Mouse (Mus musculus): ENCODE data around the gene Gnao1.
A peak's percentile ranks its signal among the peaks of the same experiment; 100 is the strongest.

The Gnao1 gene

GRCm38 (mm10) chr8:93809686-93810027, at the start of gene Gnao1:
TSS of gene Gnao1 (plus strand) at chr8:93809966.
- no peak for DNase-seq (ENCODE audit: extremely low read depth, low read depth)

- no peak for DNase-seq (ENCODE audit: extremely low read depth, low read depth)
Observed at GRCm38 (mm10) chr8:93777605-93778004, 32.2 kb upstream of the Gnao1 start.

- DNase-seq (ENCODE audit: extremely low read depth, low read depth): no peak
Observed at GRCm38 (mm10) chr8:93809226-93809625, 540 bp upstream of the Gnao1 start.

DNA sequence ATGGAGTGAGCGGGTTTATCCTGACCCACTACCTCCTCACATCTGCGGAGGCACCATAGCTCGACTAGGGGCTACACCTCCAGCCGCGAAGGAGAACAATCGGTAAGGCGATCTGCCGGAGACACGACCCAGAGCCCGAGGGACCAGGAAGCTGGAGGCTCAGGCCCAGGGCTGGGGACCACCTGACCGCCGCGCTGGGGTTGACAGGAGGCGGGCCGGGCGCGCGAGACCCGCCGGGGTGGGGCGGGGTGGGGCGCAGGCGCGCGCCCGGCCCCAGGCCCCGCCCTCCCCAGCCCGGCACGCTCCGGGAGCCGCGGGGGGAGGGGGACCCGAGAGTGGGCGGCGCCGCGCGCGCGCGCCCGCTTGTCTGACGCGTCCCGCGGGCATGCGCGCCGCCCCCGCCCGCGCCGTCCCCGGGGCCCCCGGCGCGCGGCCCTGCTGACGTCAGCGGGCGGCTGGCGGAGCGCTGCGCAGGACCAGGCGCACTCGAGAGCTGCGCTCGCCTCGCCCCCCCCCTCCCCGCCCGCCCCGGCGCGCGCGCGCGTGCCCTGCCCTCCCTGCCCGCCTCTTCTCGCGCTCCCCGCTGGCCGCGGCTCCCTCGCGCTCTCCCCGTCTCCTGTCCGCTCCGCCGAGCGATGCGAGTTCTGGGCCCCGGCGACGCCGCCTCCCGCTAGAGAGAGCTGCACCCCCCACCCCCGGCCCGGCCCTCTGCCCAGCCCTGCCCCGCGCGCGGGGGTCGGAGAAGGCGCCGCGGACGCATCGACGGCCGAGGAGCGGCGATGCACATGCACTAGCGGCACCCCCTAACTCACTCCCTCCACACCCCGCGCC, 477 bp downstream of the Gnao1 start:
- no peak for DNase-seq (ENCODE audit: extremely low read depth, low read depth)

GRCm38 (mm10) chr8:93810859-93811602, 1.3 kb downstream of the Gnao1 start:
- no peak for DNase-seq (ENCODE audit: extremely low read depth, low read depth)

GRCm38 (mm10) chr8:93811719-93812475, 2.1 kb downstream of the Gnao1 start:
- no peak for DNase-seq (ENCODE audit: extremely low read depth, low read depth)

DNA sequence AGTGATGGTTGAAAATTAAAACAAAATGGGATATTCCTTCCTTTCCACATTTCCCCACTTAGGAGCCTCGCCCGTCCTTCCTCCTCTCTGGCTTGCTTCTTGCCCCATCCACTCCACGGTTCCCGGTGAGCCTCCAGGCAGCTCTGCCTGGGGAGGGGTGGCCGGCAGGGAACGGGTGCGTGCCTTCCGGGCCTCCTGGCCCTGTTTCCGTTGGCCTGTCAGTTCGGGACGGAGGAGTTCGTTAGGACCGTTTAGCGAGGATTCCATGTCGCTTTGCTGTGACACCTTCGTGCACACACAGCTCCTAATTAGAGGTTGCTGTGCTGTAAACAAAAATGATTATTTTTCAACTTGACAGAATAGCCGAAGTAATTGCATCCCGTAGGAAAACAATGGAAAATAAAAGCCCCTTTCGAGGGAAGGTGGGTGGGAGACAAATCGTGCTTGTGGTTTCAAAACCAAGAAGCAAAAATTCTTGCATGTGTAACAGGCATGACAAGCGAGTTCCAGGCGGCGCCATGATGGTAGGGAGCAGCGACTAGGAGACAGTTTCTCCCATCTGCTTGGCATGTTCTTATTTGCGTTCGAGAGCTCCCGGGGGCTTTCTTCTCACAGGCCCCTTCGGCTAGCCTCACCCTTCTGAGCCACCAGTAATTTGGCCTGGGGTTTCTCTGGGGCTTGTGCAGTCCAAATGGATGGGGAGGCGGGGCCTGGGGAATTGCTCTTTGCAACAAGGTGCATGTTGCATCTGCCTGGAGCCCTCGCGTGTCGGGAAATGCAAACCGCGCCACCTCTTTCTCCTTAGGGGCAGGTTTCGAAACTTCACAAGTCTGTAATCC, 3.0 kb downstream of the Gnao1 start:
- DNase-seq (ENCODE audit: extremely low read depth, low read depth): no peak

- no peak for DNase-seq (ENCODE audit: extremely low read depth, low read depth)
Observed at GRCm38 (mm10) chr8:93813405-93813761, 3.6 kb downstream of the Gnao1 start.

DNA sequence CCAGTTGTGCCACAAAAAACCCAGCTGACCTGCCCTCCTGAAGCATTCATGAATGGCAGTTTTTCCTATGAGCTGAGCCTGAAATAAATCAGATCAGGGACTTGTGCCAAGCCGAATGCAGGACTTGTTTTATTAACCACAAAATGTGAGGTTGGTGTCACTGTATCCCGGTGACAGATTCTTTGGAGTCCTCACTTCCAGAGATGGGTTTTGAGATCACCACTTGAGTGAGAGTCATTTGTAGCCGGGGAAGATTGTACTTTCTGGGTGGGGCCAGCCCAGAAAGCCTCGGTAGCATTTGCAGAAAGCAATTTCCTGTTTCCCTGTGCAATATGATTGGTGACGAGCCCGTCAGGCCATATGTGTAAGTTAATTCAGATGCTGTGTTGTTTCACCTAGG, 4.5 kb downstream of the Gnao1 start:
- DNase-seq (ENCODE audit: extremely low read depth, low read depth): no peak

DNA sequence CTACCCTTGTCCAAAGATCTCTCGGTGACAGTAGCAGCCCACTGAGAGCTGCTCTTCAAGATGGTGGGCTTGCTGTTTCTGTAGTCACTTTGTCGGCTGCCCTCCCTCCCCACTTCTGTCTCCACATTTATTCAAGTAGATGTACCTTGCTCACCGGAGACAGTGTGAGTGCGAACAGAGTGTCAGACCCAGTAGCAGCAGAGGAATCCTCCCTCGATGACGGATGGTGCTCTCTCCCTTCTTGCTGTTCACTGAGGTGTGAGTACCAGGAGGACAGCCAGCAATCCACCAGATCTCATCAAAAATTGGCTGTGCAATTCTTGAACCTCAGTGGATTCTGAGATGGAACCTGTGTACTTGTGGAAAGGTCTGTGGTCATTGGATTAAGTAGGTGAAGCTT, 6.5 kb downstream of the Gnao1 start:
- DNase-seq (ENCODE audit: extremely low read depth, low read depth): no peak

DNA sequence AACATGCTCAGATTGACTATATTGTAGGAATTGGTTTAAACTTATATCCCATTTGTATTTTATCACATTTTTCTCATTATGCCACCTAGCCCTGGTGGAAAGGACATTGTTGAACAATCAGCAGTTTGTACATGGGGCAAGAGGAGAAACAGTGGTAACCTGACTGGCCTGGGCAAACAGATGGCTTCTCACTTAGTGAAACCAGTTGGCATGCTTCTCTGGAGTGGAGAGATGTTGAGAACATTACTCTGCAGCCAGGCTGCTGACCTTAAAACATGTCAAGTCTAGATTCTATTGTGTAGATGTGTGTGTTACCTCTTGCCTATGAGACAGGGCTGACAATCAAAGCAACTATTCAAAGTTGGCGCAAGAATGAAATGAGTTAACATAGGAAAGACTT, 7.6 kb downstream of the Gnao1 start:
- no peak for DNase-seq (ENCODE audit: extremely low read depth, low read depth)

- no peak for DNase-seq (ENCODE audit: extremely low read depth, low read depth)
Observed at GRCm38 (mm10) chr8:93819929-93820328, 10.2 kb downstream of the Gnao1 start.

- DNase-seq (ENCODE audit: extremely low read depth, low read depth): no peak
Observed at GRCm38 (mm10) chr8:93821327-93821726, 11.6 kb downstream of the Gnao1 start.

DNA sequence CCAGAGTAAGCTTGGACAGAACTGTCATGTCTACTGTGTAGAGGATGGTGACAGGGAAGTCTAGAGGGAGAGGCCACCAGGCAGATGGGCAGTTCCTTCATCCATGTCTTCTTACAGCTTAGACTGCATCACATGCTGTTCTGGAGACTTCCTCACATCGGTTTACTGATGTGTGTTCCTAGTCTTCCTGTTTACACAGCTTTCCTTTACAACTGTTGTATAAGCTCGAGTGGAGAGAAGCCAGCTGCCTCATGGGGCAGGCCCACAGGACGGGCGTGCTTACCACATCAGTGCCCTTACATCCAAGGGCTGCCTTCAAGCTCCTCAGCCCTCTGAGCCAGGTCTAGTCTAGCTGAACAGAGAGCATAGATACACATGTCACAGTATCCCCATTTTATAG, 15.6 kb downstream of the Gnao1 start:
- no peak for DNase-seq (ENCODE audit: extremely low read depth, low read depth)

DNA sequence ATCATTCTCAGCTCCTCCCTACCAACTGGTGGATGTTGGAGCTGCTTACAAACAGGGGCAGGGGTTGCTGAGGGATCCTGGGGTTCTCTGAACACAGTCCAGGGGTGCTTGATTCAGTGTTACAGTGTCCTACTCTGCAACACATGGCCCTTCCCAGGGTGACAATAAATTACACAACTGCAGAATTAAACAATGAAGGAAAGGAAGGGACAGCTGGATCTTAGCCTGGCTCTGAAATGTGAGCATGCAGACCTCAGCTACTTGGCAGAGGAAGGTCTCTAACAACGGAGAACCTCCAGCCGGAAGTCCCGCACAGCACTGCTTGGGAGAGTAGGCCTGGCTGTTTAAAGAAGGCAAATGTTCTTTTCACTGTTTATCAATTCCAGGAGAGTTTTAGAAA, 20.9 kb downstream of the Gnao1 start:
- no peak for DNase-seq (ENCODE audit: extremely low read depth, low read depth)

DNA sequence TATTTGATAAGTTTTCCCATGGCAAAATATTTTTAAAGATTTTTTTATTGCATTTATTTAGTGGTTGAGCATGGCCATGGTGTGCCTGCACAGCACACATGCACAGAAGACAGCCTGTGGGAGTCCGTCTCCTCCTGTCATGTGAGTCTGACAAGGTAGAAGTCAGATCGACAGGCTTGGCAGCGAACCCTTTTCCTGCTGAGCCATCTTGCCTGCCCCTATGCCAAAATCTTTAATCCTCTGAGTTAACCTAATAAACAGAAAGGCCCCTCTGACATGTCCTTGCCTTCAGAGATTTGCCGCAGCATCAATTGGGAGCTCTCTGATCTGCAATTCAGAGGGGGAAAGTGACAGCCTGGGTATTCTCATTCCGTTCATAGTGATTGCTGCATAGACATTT, 26.0 kb downstream of the Gnao1 start:
- DNase-seq (ENCODE audit: extremely low read depth, low read depth): no peak

DNA sequence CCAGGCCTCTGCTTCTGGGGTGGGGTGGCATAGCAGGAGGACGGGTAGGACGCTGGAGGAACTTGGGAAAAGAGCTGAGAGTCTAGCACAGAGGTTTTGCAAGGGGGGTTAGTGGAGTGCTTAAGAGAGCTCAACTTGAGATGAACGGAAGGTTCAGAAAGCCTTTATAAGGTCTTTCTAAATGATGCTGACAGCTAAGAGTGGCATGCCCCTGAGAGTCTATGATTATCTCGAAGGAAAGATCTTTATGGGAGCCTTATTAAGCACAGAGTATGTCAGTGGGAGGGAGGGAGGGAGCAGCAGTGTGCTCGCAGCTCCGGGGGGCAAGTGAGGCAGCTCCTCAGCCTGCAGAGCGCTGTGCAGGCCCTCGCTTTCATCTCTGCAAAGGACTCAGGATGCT, 29.3 kb downstream of the Gnao1 start:
- no peak for DNase-seq (ENCODE audit: extremely low read depth, low read depth)

DNA sequence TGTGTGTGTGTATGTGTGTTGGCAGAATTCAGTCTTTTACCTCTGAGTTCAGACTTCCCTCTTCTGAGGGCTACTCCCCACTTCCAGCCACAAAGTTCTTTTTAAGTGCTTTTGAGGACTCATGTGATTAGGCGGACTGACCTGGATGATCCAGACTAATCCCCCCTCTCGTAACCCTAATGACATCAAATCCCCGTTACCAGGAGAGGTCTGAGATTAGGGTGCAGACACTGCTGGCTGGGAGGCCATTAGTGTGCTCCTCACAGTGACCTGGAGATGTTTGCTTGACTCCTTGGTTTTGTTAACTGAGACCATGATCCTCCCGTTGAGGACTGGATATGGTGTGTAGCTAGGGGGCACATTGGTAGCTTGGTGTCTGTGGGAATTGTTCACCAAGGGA, 30.7 kb downstream of the Gnao1 start:
- DNase-seq (ENCODE audit: extremely low read depth, low read depth): no peak

GRCm38 (mm10) chr8:93840956-93841752, 31.4 kb downstream of the Gnao1 start:
- DNase-seq (ENCODE audit: extremely low read depth, low read depth): peak; percentile 8

- DNase-seq (ENCODE audit: extremely low read depth, low read depth): no peak
Observed at GRCm38 (mm10) chr8:93842574-93842973, 32.8 kb downstream of the Gnao1 start.

Measured in MEL-GATA-1-ER (cell line).